Mouse (Mus musculus): ENCODE data around the gene Ltb.

The Ltb gene

DNA sequence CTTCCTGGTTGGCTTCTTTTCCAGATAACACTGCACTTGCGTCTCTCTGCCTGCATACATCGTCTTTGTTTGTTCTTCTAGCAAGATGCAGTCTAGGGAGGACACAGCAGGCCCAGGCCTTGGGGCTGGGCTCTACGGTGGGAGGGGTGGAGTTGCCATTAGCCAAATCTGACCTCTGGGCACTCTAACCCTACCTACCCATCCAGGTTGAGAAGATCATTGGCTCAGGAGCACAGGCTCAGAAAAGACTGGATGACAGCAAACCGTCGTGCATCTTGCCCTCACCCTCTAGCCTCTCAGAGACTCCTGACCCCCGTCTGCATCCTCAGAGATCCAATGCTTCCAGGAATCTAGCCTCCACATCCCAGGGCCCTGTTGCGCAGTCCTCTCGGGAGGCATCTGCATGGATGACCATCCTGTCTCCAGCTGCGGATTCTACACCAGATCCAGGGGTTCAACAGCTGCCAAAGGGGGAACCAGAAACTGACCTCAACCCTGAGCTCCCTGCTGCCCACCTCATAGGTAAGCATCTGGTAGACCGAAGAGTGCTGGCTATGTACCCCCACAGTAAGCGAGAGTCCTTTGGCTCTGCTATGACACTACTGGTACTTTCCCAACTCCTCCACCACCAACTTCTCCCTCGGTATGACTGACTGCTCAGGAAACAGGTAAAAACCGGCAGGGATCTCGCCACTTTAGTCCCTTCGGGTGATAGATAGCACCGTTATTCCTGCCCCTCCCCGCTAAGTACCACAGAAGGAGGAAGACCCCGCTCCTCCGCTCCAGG, 798 bp downstream of the Ltb start:
- no peak for DNase-seq (ENCODE audit: low spot score)

- no peak for DNase-seq (ENCODE audit: low spot score)
These were observed 1.5 kb downstream of the Ltb start for GRCm38 (mm10) chr17:35195631-35196320.

- no peak for DNase-seq (ENCODE audit: low spot score)
These were observed 2.0 kb downstream of the Ltb start for GRCm38 (mm10) chr17:35196321-35196641.

GRCm38 (mm10) chr17:35197126-35197525, 2.9 kb downstream of the Ltb start:
- DNase-seq (ENCODE audit: low spot score), result no peak

DNA sequence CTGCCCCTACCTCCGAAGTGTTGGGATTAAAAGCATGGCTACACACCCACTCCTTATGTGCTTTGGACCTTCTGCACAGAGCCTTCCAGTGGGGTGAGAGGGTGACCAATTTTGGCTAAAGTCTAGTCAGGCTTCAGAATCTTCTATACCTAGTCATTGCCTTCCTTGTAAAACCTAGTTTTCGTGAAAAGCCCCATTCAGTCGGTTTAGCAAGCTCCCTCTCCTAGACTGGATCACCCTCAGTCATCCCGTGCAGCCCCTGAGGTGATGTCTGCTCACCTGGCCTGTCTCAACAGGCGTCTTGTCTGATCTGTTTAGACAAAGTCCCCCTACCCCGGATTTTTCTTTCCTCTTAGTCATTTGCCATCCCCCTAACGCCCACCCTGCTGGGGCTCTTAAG, 3.8 kb downstream of the Ltb start:
- no peak for DNase-seq (ENCODE audit: low spot score)

- DNase-seq (ENCODE audit: low spot score), result no peak
These were observed 4.7 kb downstream of the Ltb start for GRCm38 (mm10) chr17:35198946-35199345.

DNA sequence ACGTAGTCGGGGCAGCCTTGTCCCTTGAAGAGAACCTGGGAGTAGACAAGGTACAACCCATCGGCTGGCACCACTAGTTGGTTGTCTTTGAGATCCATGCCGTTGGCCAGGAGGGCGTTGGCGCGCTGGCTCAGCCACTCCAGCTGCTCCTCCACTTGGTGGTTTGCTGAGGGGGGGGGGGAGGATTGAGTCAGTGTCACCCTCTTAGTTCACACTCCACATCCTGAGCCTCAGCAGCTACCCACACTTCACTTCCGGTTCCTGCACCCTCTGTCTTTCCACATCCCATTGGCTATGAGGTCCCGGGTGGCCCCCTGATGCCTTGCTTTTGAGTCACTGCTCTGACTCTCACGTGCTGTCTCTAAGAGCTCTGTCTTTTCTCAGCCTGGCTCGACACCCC, 6.2 kb downstream of the Ltb start:
- no peak for DNase-seq (ENCODE audit: low spot score)

DNA sequence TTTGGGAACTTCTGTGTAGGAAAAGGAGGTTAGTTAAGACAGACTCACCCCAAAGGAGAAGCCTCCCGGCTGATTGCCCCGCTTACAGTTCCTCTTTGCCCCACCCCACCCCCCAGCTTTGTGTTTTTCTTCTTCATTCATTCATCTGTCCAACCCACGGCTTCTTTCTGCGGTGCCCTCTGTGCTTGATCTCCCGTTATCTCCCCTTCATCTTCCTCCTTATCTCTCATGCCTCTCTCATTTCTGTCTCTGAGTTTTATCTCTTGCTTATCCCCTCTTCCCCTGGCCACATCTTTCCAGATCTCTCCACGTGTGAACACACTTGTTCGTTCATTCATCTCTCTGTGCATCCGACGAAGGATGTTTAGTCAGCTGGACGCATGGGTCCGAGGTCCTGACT, 6.9 kb downstream of the Ltb start:
- DNase-seq (ENCODE audit: low spot score), result no peak

DNA sequence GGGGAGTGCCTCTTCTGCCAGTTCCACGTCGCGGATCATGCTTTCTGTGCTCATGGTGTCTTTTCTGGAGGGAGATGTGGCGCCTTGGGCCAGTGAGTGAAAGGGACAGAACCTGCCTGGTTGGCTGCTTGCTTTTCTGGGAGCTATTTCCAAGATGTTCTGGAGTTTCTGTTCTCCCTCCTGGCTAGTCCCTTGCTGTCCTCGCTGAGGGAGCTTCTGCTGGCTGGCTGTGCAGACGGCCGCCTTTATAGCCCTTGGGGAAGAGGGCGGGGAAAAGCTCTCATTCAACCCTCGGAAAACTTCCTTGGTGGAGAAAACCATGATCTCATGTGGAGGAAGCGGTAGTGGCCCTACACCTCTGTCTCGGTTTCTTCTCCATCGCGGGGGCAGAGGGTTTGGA, 7.5 kb downstream of the Ltb start, which contains the start of gene Tnf:
TSS of gene Tnf (minus strand) at position 221 of the 400 bp plus-strand sequence.
- DNase-seq (ENCODE audit: low spot score), result no peak

DNA sequence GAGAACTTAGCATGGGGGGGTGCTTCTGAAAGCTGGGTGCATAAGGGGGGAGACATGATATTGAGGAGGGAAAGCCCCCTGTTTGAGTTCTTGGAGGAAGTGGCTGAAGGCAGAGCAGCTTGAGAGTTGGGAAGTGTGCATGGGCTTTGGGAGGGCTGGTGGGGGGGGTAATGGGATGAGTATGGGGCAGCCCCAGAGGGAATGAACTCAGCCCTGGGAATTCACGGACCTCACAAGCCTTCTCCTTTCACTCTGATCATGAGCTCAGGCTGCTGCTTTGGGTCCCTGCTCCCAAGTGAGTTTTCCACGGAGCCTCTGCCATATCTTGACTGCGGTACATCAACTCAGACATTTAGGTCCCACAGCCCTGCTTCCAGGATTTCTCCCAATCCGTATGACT, 8.2 kb downstream of the Ltb start:
- DNase-seq (ENCODE audit: low spot score), result no peak

DNA sequence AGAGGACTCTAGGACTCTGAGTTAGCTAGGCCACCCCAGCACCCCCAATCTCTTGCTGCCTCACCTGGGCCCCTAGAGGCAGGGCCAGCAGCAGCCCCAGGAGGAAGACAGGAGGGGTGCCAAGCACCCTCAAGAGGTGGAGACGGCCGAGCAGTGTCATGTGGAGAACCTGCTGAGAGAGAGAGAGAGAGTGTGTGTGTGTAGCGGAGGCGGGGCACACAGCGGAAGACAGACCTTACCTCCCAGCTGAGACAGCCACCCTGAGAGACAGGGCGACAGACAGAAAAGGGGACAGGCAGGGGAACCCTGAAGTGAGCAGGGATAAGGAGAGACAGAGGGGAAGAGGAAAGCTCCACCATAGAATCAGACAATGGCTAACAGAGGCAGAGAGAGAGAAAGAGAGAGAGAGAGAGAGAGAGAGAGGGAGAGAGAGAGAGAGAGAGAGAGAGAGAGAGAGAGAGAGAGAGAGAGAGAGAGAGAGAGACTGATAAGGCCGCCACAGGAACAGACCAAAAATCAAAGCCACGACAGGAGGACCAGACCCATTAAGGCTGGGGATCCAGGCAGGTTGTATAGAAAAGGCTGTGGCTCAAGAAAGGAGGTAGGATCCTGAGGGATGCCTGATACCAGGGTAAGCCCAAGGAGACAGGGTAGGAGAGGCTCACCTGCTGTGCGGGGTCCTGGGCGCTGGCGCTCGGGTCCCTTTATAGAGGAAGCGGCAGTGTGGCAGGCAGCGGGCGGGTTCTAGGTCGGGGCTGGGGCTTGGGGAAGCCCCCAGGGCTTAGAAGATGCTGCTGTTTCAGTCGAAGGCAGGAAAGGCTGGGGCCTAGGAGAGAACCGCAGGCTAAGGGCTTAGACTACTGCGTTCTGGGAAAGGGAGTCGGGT, 10.5 kb downstream of the Ltb start, which contains the start of gene Lta:
TSS of gene Lta (minus strand) at position 858 of the 886 bp plus-strand sequence.
- DNase-seq (ENCODE audit: low spot score), result no peak

GRCm38 (mm10) chr17:35205380-35205769, 11.1 kb downstream of the Ltb start:
- no peak for DNase-seq (ENCODE audit: low spot score)

DNA sequence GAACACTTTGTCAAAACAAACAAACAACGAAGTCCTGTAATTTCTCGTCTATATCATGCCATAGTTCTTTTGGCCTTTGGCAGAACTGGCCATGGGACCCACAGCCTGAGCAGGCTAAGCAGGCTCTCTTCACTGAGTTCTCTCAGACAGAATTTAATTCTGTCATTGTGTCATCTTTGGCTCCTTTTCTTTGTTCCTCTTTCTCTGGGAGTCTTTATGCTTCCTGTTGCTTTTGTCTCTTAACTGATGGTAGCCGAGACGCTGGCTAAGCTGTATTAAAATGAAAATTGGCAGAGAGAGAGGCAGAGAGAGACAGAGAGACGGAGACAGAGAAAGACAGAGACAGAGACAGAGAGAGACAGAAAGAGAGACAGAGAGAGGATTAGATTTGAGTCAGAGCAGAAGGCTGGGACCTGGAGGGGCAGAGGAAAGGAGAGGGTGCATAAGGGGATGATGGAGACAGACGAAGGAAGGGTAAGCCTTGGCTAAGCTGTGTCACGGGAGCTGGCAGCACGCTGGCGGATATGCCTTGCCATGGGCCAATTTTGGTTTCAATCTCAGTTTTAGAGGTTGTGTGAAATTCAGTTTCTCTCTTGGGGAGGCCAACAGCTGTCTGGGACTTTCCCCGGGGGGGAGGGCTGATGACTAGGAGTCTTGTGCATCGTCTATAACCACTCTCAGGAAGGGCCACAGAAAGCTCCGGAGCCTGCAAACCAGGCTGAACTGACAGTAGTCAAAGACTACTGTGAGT, 15.7 kb downstream of the Ltb start:
- DNase-seq (ENCODE audit: low spot score), result no peak

DNA sequence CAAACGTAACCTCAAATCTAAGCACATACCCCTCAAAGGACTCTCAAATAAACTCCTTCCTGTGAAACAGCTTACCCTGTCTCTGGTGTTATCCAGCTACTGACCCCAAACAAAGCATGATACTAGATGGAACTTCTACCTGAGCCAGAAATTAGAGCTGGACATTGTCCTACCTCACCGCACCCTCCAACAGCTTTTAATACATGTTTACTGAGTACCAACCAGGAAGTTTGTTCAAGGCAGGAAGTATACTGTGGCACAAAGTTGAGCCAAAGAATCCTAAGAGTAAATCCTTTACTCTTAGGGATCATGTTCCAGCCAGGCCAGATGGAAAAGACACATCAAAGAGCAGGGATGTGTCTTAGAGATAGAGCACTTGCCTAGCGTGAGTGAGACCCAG, 16.4 kb downstream of the Ltb start:
- DNase-seq (ENCODE audit: low spot score), result no peak

GRCm38 (mm10) chr17:35213071-35213470, 18.8 kb downstream of the Ltb start:
- DNase-seq (ENCODE audit: low spot score), result no peak

DNA sequence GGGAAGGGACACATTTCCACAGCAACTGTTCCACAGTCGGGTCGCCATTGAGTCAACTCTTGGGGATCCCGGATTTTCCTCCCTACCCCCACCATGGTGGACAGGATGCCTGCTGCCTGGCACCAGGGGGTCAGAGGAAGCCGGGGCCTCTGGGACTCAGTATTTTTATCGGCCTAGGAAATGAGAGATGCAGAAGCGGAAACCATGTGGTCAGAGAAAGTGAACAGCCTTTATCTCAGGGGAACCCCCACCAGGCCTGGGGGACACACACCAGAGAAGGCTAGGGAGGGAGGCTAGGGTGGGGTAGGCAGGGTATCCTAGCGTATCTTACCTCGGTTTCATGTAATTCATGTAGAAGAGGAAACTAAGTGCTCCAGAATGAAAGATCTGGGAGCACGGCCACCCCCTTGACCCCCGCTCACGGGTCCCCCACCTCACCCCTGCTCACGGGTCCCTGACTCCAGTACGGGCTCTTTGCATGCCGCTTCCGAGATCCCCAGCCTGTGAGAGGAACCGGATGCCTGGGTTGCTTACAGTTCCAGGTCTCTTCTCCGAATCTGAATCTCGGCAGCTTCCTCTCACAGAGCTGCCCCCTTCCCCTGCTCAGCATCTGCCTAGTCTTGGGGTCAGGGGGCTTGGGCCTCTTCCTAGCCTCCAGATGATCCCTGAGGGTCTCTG, 24.4 kb downstream of the Ltb start:
- DNase-seq (ENCODE audit: low spot score), result no peak

GRCm38 (mm10) chr17:35219601-35220041, 25.4 kb downstream of the Ltb start:
- DNase-seq (ENCODE audit: low spot score), result no peak

GRCm38 (mm10) chr17:35220156-35220952, 26.1 kb downstream of the Ltb start, which contains the start of gene Gm16181:
Gene Gm16181 (plus strand): TSS chr17:35220834.
- DNase-seq (ENCODE audit: low spot score), result no peak

- no peak for DNase-seq (ENCODE audit: low spot score)
These were observed 28.1 kb downstream of the Ltb start for GRCm38 (mm10) chr17:35222299-35222698.

GRCm38 (mm10) chr17:35224641-35225040, 30.4 kb downstream of the Ltb start:
- no peak for DNase-seq (ENCODE audit: low spot score)

Data from adipocyte (in vitro differentiated cells).